Mouse (Mus musculus): ENCODE results near the gene Tnip2. TPM values are rescaled to one million over a fixed set of nuclear protein-coding genes. Genes with fewer than 3 reads are reported as not detected.

Tnip2 gene
- polyA plus RNA-seq, 1 experiment from 2014 or later = 6.2 TPM

DNA sequence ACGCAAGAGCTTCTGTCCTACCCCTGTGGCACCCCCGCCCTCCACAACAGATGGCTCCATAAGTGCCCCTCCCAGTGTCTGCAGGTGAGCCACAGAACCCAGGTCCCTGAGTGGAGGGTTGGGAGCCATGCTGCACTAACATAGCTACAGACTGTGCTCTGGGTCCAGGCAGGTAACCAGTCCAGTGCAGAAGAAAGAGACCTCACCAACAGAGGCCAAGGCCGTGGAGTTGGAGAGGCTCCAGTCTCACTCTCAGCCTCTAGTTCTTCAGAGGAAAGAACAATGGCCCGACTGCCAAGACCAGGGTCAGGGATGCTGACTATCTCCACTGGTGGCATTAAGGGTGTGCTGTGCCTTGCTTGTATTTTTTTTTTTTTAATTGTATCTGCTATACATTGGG is 52.5 kb downstream of the Tnip2 start:
- Histone ChIP-seq H3K4me1 (ENCODE audit: control insufficient read depth, low read depth, low read length) (no peaks in the 10 kb centered on the region), H3K27me3 (ENCODE audit: control insufficient read depth, insufficient read depth, low read depth, low read length) (no peaks in the 10 kb centered on the region), H3K9me3 (replicated peaks; ENCODE audit: control insufficient read depth, low read length) (no peaks in the 10 kb centered on the region), H3K27ac (ENCODE audit: low read length) (no peak overlapping the region), H3K9ac (ENCODE audit: low read depth, low read length) (no peak overlapping the region), H3K36me3 (ENCODE audit: control insufficient read depth, insufficient read depth) (peaks cover 55% of the 10 kb centered on the region), H3K4me2 (ENCODE audit: low read depth, low read length) (no peak overlapping the region), H3K4me3 (ENCODE audit: low read depth, low read length) (no peak overlapping the region)
- WGBS (ENCODE audit: insufficient replicate concordance) = 86% methylated on average over 4 of the region's 4 CpGs
- ATAC-seq (ENCODE audit: low read depth) = no peak

DNA sequence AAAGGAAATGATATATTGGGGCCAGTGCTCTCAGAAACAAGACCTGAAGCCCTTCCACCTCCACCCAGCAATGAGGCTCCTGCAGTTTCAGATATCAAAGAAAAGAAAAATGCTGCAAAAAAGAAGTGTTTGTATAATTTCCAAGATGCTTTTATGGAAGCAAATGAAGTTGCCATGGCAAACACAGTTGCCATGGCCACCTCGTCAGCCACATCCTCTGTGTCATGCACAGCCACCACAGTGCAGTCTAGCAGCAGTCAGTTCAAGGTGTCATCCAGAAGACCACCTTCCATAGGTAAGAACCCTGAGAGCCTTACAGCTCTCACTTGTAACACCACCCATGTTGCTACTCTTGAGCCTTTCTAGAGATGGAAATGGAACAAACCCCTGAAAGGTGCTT is 54.8 kb downstream of the Tnip2 start:
- no peaks in the 10 kb centered on the region for H3K9me3 ChIP-seq (replicated peaks; ENCODE audit: control insufficient read depth, low read length)
- 82% methylated on average over 1 of the region's 1 CpGs for WGBS (ENCODE audit: insufficient replicate concordance)
- ATAC-seq (ENCODE audit: low read depth) = no peak
- no peak overlapping the region for H3K4me2 ChIP-seq (ENCODE audit: low read depth, low read length)
- peaks cover 36% of the 10 kb centered on the region for H3K36me3 ChIP-seq (ENCODE audit: control insufficient read depth, insufficient read depth)
- no peaks in the 10 kb centered on the region for H3K4me1 ChIP-seq (ENCODE audit: control insufficient read depth, low read depth, low read length)
- no peaks in the 10 kb centered on the region for H3K27me3 ChIP-seq (ENCODE audit: control insufficient read depth, insufficient read depth, low read depth, low read length)
- no peak overlapping the region for H3K27ac ChIP-seq (ENCODE audit: low read length)
- H3K4me3 ChIP-seq (ENCODE audit: low read depth, low read length) = no peak overlapping the region
- no peak overlapping the region for H3K9ac ChIP-seq (ENCODE audit: low read depth, low read length)

DNA sequence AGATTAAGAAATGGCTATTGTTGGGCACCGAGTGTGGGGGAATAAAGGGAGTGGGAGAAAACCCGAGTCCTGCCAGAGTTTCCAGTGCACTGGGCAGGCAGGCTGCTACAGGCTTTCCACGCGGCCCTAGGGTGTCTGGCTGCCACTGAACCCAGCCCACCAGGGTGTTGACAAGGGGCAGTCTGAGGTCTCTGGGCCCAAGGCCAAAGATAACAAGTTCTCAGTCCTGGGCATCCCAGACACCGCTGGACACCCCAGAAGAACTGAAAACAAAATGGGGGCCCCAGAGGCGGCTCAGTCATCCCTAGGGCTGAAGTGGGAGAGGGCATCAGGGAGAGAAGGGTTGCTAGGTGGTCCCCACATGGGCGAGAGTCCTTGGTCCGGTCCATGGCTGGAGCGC is 67.6 kb downstream of the Tnip2 start:
- no peak for ATAC-seq (ENCODE audit: low read depth)
- Histone ChIP-seq H3K4me2 (ENCODE audit: low read depth, low read length) (no peak overlapping the region), H3K4me3 (ENCODE audit: low read depth, low read length) (no peak overlapping the region), H3K27ac (ENCODE audit: low read length) (no peak overlapping the region), H3K27me3 (ENCODE audit: control insufficient read depth, insufficient read depth, low read depth, low read length) (no peaks in the 10 kb centered on the region), H3K4me1 (ENCODE audit: control insufficient read depth, low read depth, low read length) (no peaks in the 10 kb centered on the region), H3K9me3 (replicated peaks; ENCODE audit: control insufficient read depth, low read length) (no peaks in the 10 kb centered on the region), H3K9ac (ENCODE audit: low read depth, low read length) (no peak overlapping the region), H3K36me3 (ENCODE audit: control insufficient read depth, insufficient read depth) (peaks cover 27% of the 10 kb centered on the region)
- 78% methylated on average over 9 of the region's 9 CpGs for WGBS (ENCODE audit: insufficient replicate concordance)

Other genes starting within 250 kb of the Tnip2 start
- gene Zfyve28, start 225.5 kb downstream of the Tnip2 start, polyA plus RNA-seq (2015; fragmentation: Nextera tagmentation; extraction: Ambion mirVana) = 0.02 and 0.11 TPM in 2 replicates
- gene Cfap99, start 225.4 kb downstream of the Tnip2 start, polyA plus RNA-seq (2015; fragmentation: Nextera tagmentation; extraction: Ambion mirVana) = not detected in 2 replicates
- 68.3 and 68.4 TPM in 2 replicates for gene Rnf4, start 177.7 kb downstream of the Tnip2 start, polyA plus RNA-seq (2015; fragmentation: Nextera tagmentation; extraction: Ambion mirVana)
- gene Fam193a, start 144.1 kb downstream of the Tnip2 start, polyA plus RNA-seq (2015; fragmentation: Nextera tagmentation; extraction: Ambion mirVana) = 3.2 and 3.3 TPM in 2 replicates
- 6.5 and 6.8 TPM in 2 replicates for gene Sh3bp2, start 11.8 kb upstream of the Tnip2 start, polyA plus RNA-seq (2015; fragmentation: Nextera tagmentation; extraction: Ambion mirVana)
- gene Add1, start 59.7 kb upstream of the Tnip2 start, polyA plus RNA-seq (2015; fragmentation: Nextera tagmentation; extraction: Ambion mirVana) = 122 and 133 TPM in 2 replicates
- gene Mfsd10, start 123.2 kb upstream of the Tnip2 start, polyA plus RNA-seq (2015; fragmentation: Nextera tagmentation; extraction: Ambion mirVana) = 35.3 and 52.3 TPM in 2 replicates
- 9.3 and 10.1 TPM in 2 replicates for gene Nop14, start 146.2 kb upstream of the Tnip2 start, polyA plus RNA-seq (2015; fragmentation: Nextera tagmentation; extraction: Ambion mirVana)
- 0.79 and 0.91 TPM in 2 replicates for gene Grk4, start 146.4 kb upstream of the Tnip2 start, polyA plus RNA-seq (2015; fragmentation: Nextera tagmentation; extraction: Ambion mirVana)
- gene Htt, start 247.7 kb upstream of the Tnip2 start, polyA plus RNA-seq (2015; fragmentation: Nextera tagmentation; extraction: Ambion mirVana) = 4.4 and 4.9 TPM in 2 replicates